Mouse (Mus musculus) erythroblast, embryonic 14.5 days (primary cell): ENCODE results near the gene Ncoa3. TPM values are rescaled to one million over a fixed set of nuclear protein-coding genes. Genes with fewer than 3 reads are reported as not detected.

Experiments used
- H3K27me3 ChIP-seq: 2 replicates; pipeline ENCODE4 v1.6.1; 2012; ENCODE audit warnings: inconsistent platforms; ENCODE audit not compliant: control insufficient read depth
- H3K36me3 ChIP-seq: 2 replicates; pipeline ENCODE4 v1.6.1; 2012; ENCODE audit warnings: mild to moderate bottlenecking, inconsistent platforms; ENCODE audit not compliant: control insufficient read depth
- H3K4me1 ChIP-seq: 2 replicates; pipeline ENCODE4 v1.6.1; 2012; ENCODE audit warnings: inconsistent platforms; ENCODE audit not compliant: control insufficient read depth
- H3K4me3 ChIP-seq: replicated peaks from 2 replicates; pipeline ENCODE3; 2012; ENCODE audit warnings: moderate library complexity, mild to moderate bottlenecking, inconsistent platforms
- H3K9me3 ChIP-seq: 2 replicates; pipeline ENCODE4 v1.6.1; 2012; ENCODE audit warnings: low read length, inconsistent platforms, mixed read lengths; ENCODE audit not compliant: control insufficient read depth
- GATA1 ChIP-seq: IDR thresholded peaks from 2 replicates; pipeline ENCODE4 v1.6.1; 2012; ENCODE audit warnings: low read length, inconsistent platforms, mixed read lengths
- TAL1 ChIP-seq: IDR thresholded peaks from 3 replicates; pipeline ENCODE4 v1.6.1; 2012; ENCODE audit warnings: low read length, inconsistent platforms, mixed read lengths
- polyA plus RNA-seq: library from polyadenylated mRNA; stranded (reverse); fragments of >175 nt; gene quantifications from 2 replicates; pipeline ENCODE4 v1.2.3, GENCODE M21; 2012

Ncoa3 gene
- polyA plus RNA-seq, 1 experiment: 0.09 TPM

DNA sequence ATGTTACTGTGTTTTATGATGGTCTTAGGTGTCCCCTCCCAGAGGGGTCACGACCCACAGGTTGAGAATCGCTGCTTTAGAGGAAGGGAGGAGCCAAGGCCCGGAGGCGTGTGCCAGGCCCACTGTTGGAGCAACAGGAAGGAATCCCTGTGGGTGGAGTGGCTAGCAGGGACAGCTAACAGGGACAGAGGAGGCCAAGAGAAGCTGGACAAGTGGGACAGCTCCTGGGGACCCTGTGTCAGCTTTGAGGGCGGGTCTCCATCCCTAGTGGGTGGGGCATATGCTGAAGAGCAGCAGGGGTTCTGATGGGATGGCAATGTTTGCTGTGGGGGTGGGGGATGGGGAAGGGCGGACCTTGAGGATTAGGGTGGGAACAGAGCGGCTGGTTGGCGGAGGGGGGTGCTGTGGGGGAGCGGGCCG lies 119.4 kb downstream of the Ncoa3 start:
- no peaks in the 10 kb centered on the region for H3K36me3 ChIP-seq
- TF ChIP-seq TAL1: no peak
- no peak for TF ChIP-seq GATA1
- H3K9me3 ChIP-seq: no peaks in the 10 kb centered on the region
- no peaks in the 10 kb centered on the region for H3K4me1 ChIP-seq
- H3K27me3 ChIP-seq: no peaks in the 10 kb centered on the region
- no peak overlapping the region for H3K4me3 ChIP-seq

DNA sequence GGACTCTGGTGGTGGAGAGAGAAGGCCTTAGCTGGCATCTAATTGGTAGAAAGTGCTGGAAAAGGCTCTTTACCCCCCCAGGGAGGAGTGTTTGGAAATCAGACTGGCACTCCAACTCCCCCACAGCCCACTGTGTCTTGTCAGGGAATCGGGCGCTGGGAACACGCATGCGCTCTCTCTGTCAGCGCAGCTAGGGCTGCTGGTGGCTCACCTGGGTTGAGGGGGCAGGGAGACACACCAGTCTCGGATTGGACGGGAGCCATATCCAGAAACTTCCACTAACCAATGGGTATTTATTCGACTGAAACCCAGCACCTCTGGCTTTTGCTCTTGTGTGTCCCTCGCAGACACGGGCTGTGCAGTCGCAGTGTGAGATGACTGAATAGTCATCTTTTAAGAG lies 120.5 kb downstream of the Ncoa3 start:
- Histone ChIP-seq H3K4me1 (no peaks in the 10 kb centered on the region), H3K27me3 (no peaks in the 10 kb centered on the region), H3K4me3 (no peak overlapping the region), H3K9me3 (no peaks in the 10 kb centered on the region), H3K36me3 (no peaks in the 10 kb centered on the region)
- no peak for TF ChIP-seq TAL1
- TF ChIP-seq GATA1: no peak

GRCm38 (mm10) chr2:166115571-166116277 lies 123.3 kb downstream of the Ncoa3 start:
- Histone ChIP-seq H3K4me1 (no peaks in the 10 kb centered on the region), H3K36me3 (no peaks in the 10 kb centered on the region), H3K27me3 (no peaks in the 10 kb centered on the region), H3K9me3 (no peaks in the 10 kb centered on the region), H3K4me3 (no peak overlapping the region)
- no peak for TF ChIP-seq GATA1
- no peak for TF ChIP-seq TAL1

DNA sequence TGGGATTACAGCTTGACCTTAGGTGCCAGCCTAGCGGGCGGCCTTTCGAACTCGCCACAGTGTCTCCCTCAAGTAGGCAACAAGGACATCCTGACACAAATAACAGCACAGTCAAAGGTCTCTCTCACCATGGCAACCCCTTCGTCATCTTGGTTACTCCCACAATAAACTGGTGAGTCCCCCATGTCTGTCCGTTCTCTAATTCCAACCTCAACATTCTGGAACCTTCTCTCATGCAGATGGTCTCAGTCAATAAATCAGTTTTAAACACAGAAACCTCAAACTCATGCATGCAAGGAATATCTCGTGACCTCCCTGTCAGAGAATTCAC lies 123.8 kb downstream of the Ncoa3 start:
- H3K4me3 ChIP-seq: no peak overlapping the region
- TF ChIP-seq GATA1 (no peak), TAL1 (no peak)
- no peaks in the 10 kb centered on the region for H3K4me1 ChIP-seq
- no peaks in the 10 kb centered on the region for H3K27me3 ChIP-seq
- H3K9me3 ChIP-seq: no peaks in the 10 kb centered on the region
- no peaks in the 10 kb centered on the region for H3K36me3 ChIP-seq

GRCm38 (mm10) chr2:166116704-166117103 lies 124.3 kb downstream of the Ncoa3 start:
- H3K4me3 ChIP-seq: no peak overlapping the region
- H3K36me3 ChIP-seq: no peaks in the 10 kb centered on the region
- H3K27me3 ChIP-seq: no peaks in the 10 kb centered on the region
- no peaks in the 10 kb centered on the region for H3K9me3 ChIP-seq
- TF ChIP-seq TAL1: no peak
- TF ChIP-seq GATA1: no peak
- H3K4me1 ChIP-seq: no peaks in the 10 kb centered on the region

- no peaks in the 10 kb centered on the region for H3K27me3 ChIP-seq
Observed at GRCm38 (mm10) chr2:166119992-166120391, 127.6 kb downstream of the Ncoa3 start.

GRCm38 (mm10) chr2:166121681-166122355 lies 129.4 kb downstream of the Ncoa3 start:
- Histone ChIP-seq H3K4me3 (no peak overlapping the region), H3K9me3 (no peaks in the 10 kb centered on the region), H3K36me3 (no peaks in the 10 kb centered on the region), H3K4me1 (no peaks in the 10 kb centered on the region), H3K27me3 (no peaks in the 10 kb centered on the region)
- TF ChIP-seq TAL1: no peak
- no peak for TF ChIP-seq GATA1

More at GRCm38 (mm10) chr2:166119992-166120391, 127.6 kb downstream of the Ncoa3 start:
- Histone ChIP-seq H3K9me3 (no peaks in the 10 kb centered on the region), H3K36me3 (no peaks in the 10 kb centered on the region), H3K4me3 (no peak overlapping the region), H3K4me1 (no peaks in the 10 kb centered on the region)
- TF ChIP-seq GATA1 (no peak), TAL1 (no peak)

GRCm38 (mm10) chr2:166122781-166123180 lies 130.3 kb downstream of the Ncoa3 start:
- H3K27me3 ChIP-seq: no peaks in the 10 kb centered on the region
- no peaks in the 10 kb centered on the region for H3K36me3 ChIP-seq
- no peak for TF ChIP-seq GATA1
- TF ChIP-seq TAL1: no peak
- H3K9me3 ChIP-seq: no peaks in the 10 kb centered on the region
- H3K4me1 ChIP-seq: no peaks in the 10 kb centered on the region
- H3K4me3 ChIP-seq: no peak overlapping the region

Other genes with a start within 250 kb of the Ncoa3 start
- 5.2 and 5.3 TPM in 2 replicates for gene Zmynd8, start 93.6 kb upstream of the Ncoa3 start, polyA plus RNA-seq
- gene Sulf2, start 163.0 kb downstream of the Ncoa3 start, polyA plus RNA-seq: 0.01 TPM in 1 of 2 replicates, not detected in the other